8 mouse cellular contexts compared by ENCODE assay signal in the genomic region with DNA sequence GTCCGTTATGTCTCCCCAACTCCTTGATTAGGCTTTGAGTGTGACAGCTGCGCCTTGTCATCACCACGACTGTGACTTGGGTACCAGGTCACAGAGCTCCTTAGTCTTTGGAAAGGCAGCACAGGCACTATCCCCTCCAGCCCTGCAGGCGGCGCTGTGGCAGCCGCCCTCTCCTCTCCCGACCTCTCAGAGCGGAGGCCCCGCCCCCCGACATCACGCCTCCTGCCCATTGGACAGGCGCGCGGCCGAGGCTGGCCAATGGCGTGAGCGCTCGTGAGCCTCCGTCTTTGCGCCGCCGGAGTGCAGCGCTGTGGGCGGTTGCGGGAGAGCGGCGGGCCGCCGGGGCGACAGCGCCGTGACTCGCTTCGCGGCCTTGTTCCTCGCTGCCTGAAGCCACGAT. TPM values are rescaled to one million over a fixed set of nuclear protein-coding genes. Genes with fewer than 3 reads are reported as not detected.
DNase-seq lines count a peak whose midpoint lies in the region; ATAC-seq lines count a peak whose summit lies in the region.

Gene Srp9, plus strand, starts transcription at position 232 of the 400 bp plus-strand sequence.

- peak; percentile 100 for DNase-seq in CD4-positive, CD25-positive, alpha-beta regulatory T cell, adult 2 months (ENCODE audit: low read depth, low spot score)
- peak; percentile 82 for DNase-seq in fibroblast of lung, adult 2 months (ENCODE audit: low read depth)
- DNase-seq in kidney, postnatal 14 days: peak; percentile 99
- peak; percentile 96 for DNase-seq in liver, embryonic 13.5 days
- peak; percentile 96 for DNase-seq in neural tube, embryonic 10.5 days (ENCODE audit: extremely low spot score, low spot score)

- H3K4me3 ChIP-seq in brown adipose tissue, adult 24 weeks (ENCODE audit: insufficient read depth, low read depth, low read length): peak within 1 kb of the TSS; percentile 95
- H3K4me3 ChIP-seq in heart, embryonic 14.5 days (ENCODE audit: control insufficient read depth in 1 of 2, insufficient read depth in 1 of 2, low read depth in 1 of 2, low read length in 2 of 2): peak within 1 kb of the TSS; percentile 67 to 83
- H3K4me3 ChIP-seq in liver, embryonic 13.5 days (replicated peaks): peak within 1 kb of the TSS; percentile 89
- H3K4me3 ChIP-seq in stomach, embryonic 16.5 days (replicated peaks; ENCODE audit: low read length): peak within 1 kb of the TSS; percentile 60

- H3K27me3 ChIP-seq in heart, embryonic 14.5 days (ENCODE audit: control insufficient read depth, insufficient read depth, low read length): no peaks in the 10 kb centered on the region
- H3K27me3 ChIP-seq in liver, embryonic 13.5 days: no peaks in the 10 kb centered on the region
- H3K27me3 ChIP-seq in stomach, embryonic 16.5 days (ENCODE audit: control insufficient read depth, insufficient read depth, low read length): no peaks in the 10 kb centered on the region

- H3K4me2 ChIP-seq in heart, embryonic 14.5 days (ENCODE audit: low read length): peak within 1 kb of the TSS; percentile 63
- peak within 1 kb of the TSS; percentile 76 for H3K4me2 ChIP-seq in liver, embryonic 13.5 days
- H3K4me2 ChIP-seq in stomach, embryonic 16.5 days (ENCODE audit: low read depth, low read length): peak within 1 kb of the TSS; percentile 65

- H3K4me1 ChIP-seq in brown adipose tissue, adult 24 weeks (ENCODE audit: control insufficient read depth, insufficient read depth, insufficient read length, low read length): peaks cover 8% of the 10 kb centered on the region; the same call in 1 of the 2 replicates
- H3K4me1 ChIP-seq in heart, embryonic 14.5 days (ENCODE audit: control insufficient read depth in 2 of 2, insufficient read depth in 2 of 2, low read length in 2 of 2): peaks cover 2 to 13% of the 10 kb centered on the region in 2 experiments; a peak in 3 of 4 replicates
- peaks cover 27% of the 10 kb centered on the region for H3K4me1 ChIP-seq in liver, embryonic 13.5 days (replicated peaks)
- peaks cover 12% of the 10 kb centered on the region for H3K4me1 ChIP-seq in stomach, embryonic 16.5 days (ENCODE audit: control insufficient read depth, insufficient read depth, low read length)

- no peaks in the 10 kb centered on the region for H3K9me3 ChIP-seq in heart, embryonic 14.5 days (ENCODE audit: control insufficient read depth, low read length)
- H3K9me3 ChIP-seq in liver, embryonic 13.5 days (replicated peaks): no peaks in the 10 kb centered on the region
- H3K9me3 ChIP-seq in stomach, embryonic 16.5 days (replicated peaks; ENCODE audit: control insufficient read depth, low read length): no peaks in the 10 kb centered on the region

- WGBS in heart, embryonic 14.5 days: under 1% methylated on average over 37 of the region's 37 CpGs
- WGBS in liver, embryonic 13.5 days (ENCODE audit: insufficient replicate concordance): under 1% methylated on average over 37 of the region's 37 CpGs
- 1% methylated on average over 35 of the region's 37 CpGs for WGBS in stomach, embryonic 16.5 days

- ATAC-seq in heart, embryonic 14.5 days (ENCODE audit: insufficient number of reproducible peaks, insufficient read depth, low FRiP score, low read depth): peak; percentile 98
- ATAC-seq in liver, embryonic 13.5 days (ENCODE audit: low read depth): peak; percentile 97
- ATAC-seq in stomach, embryonic 16.5 days (ENCODE audit: insufficient read depth, low FRiP score): peak; percentile 99

- H3K36me3 ChIP-seq in heart, embryonic 14.5 days (ENCODE audit: control insufficient read depth, insufficient read depth, low read length): peaks cover 23% of the 10 kb centered on the region
- H3K36me3 ChIP-seq in liver, embryonic 13.5 days: peaks cover 29% of the 10 kb centered on the region
- H3K36me3 ChIP-seq in stomach, embryonic 16.5 days (ENCODE audit: control insufficient read depth, insufficient read depth, low read length): peaks cover 6% of the 10 kb centered on the region; the same call in 1 of the 2 replicates

- H3K9ac ChIP-seq in heart, embryonic 14.5 days (ENCODE audit: low read length): peak within 1 kb of the TSS; percentile 81
- peak within 1 kb of the TSS; percentile 92 for H3K9ac ChIP-seq in liver, embryonic 13.5 days
- H3K9ac ChIP-seq in stomach, embryonic 16.5 days (ENCODE audit: low read length): peak within 1 kb of the TSS; percentile 76

- H3K27ac ChIP-seq in brown adipose tissue, adult 24 weeks (replicated peaks; ENCODE audit: low read depth, low read length): peak within 1 kb of the TSS; percentile 51
- peak within 1 kb of the TSS; percentile 65 to 80 for H3K27ac ChIP-seq in heart, embryonic 14.5 days (replicated peaks in 1 of 2; ENCODE audit: control insufficient read depth in 1 of 2, insufficient read depth in 1 of 2, low read depth in 2 of 2, low read length in 2 of 2)
- peak within 1 kb of the TSS; percentile 86 for H3K27ac ChIP-seq in liver, embryonic 13.5 days
- H3K27ac ChIP-seq in stomach, embryonic 16.5 days (ENCODE audit: low read length): peak within 1 kb of the TSS; percentile 76

RNA-seq across cellular contexts. Expression of gene Srp9, which starts in this region (rescaled TPM):
- polyA plus RNA-seq in brown adipose tissue, adult 24 weeks (2012; ENCODE audit: insufficient read depth, insufficient read length, missing spikeins): 85.3 and 87.3 TPM in 2 replicates
- 112 and 113 TPM in 2 replicates for polyA plus RNA-seq in heart, embryonic 14.5 days (2014; fragmentation: Nextera tagmentation; extraction: Ambion mirVana)
- polyA plus RNA-seq in liver, embryonic 13.5 days (2015; fragmentation: Nextera tagmentation; extraction: Ambion mirVana): 101 and 126 TPM in 2 replicates
- polyA plus RNA-seq in stomach, embryonic 16.5 days (2015; fragmentation: Nextera tagmentation; extraction: Ambion mirVana): 140 and 160 TPM in 2 replicates

Comparison
In these comparisons a context has a peak if more than half of its experiments do, and no peak if none do; other contexts are left out.
1. Peak in every context shown above with its lines: DNase-seq, ATAC-seq, H3K4me3 ChIP-seq and H3K27ac ChIP-seq.